19 mouse cellular contexts compared by ENCODE assay signal in the genomic region with DNA sequence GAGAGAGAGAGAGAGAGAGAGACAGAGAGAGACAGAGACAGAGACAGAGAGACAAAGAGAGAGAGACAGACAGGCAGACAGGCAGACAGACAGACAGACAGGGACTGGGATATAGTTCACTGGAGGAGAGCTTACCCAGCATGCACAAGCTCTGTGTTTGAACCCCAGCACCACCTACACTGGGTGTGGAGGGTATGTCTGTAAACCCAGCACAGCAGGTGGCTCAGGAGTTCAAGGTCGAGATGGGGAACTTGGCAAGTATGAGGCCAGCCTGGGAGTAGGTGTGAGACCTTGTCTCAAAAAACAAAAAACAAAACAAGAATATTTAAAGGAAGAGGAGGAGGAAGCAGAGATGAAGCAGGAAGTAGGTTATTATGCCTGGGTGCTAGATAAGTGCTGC. TPM values are rescaled to one million over a fixed set of nuclear protein-coding genes. Genes with fewer than 3 reads are reported as not detected.
DNase-seq lines count a peak whose midpoint lies in the region; ATAC-seq and TF ChIP-seq lines count a peak whose summit lies in the region.
"Had no signal": no experiment of that assay in that cellular context is flagged by ENCODE, and none has a peak within 500 bp of the region (broad histone marks: within the 10 kb centered on the region; RNA-seq: fewer than 3 reads in every experiment).

No protein-coding gene starts in this region.

- H3K9ac ChIP-seq in hindbrain, postnatal 0 days (replicated peaks; ENCODE audit: low read length), result no peak overlapping the region
- no peak overlapping the region for H3K9ac ChIP-seq in CH12.LX (ENCODE audit: insufficient read depth, low read depth)
- H3K9ac ChIP-seq in intestine, embryonic 15.5 days, result no peak overlapping the region
- H3K9ac ChIP-seq: embryonic facial prominence, embryonic 15.5 days; neural tube, embryonic 12.5 days had no signal

- TF ChIP-seq CTCF in cerebellum, adult 2 months (IDR thresholded peaks at IDR 0.05; ENCODE audit: borderline replicate concordance, insufficient read depth, low read depth, low read length), result no peak
- no peak for TF ChIP-seq CTCF in hindbrain, postnatal 0 days (IDR thresholded peaks at IDR 0.05; ENCODE audit: low read depth)
- TF ChIP-seq CTCF in CH12.LX (conservative IDR thresholded peaks at IDR 0.05 in 1 of 2, IDR thresholded peaks at IDR 0.05 in 1 of 2; ENCODE audit: low read depth in 2 of 2, low read length in 2 of 2), result no peak

- peaks cover 58% of the 10 kb centered on the region for H3K4me1 ChIP-seq in cerebellum, adult 2 months (ENCODE audit: control insufficient read depth, insufficient read depth, low read length)
- H3K4me1 ChIP-seq in hindbrain, postnatal 0 days (ENCODE audit: insufficient read depth, low read length), result peaks cover 23% of the 10 kb centered on the region; the same call in 1 of the 2 replicates
- peaks cover 48% of the 10 kb centered on the region for H3K4me1 ChIP-seq in hindbrain, embryonic 10.5 days (replicated peaks)
- H3K4me1 ChIP-seq in CH12.LX (ENCODE audit: control insufficient read depth in 1 of 2, insufficient read depth in 2 of 2), result peaks cover 34 to 85% of the 10 kb centered on the region in 2 experiments
- H3K4me1 ChIP-seq in intestine, embryonic 15.5 days (replicated peaks), result peaks cover 45% of the 10 kb centered on the region

- H3K36me3 ChIP-seq in hindbrain, postnatal 0 days (ENCODE audit: insufficient read depth, low read length), result no peaks in the 10 kb centered on the region
- H3K36me3 ChIP-seq in hindbrain, embryonic 10.5 days, result no peaks in the 10 kb centered on the region
- H3K36me3 ChIP-seq in CH12.LX (replicated peaks in 1 of 2; ENCODE audit: control insufficient read depth in 1 of 2, insufficient read depth in 1 of 2, low read length in 1 of 2), result no peaks in the 10 kb centered on the region
- no peaks in the 10 kb centered on the region for H3K36me3 ChIP-seq in intestine, embryonic 15.5 days
- H3K36me3 ChIP-seq: embryonic facial prominence, embryonic 15.5 days; G1E; neural tube, embryonic 12.5 days had no signal

- no peaks in the 10 kb centered on the region for H3K79me2 ChIP-seq in CH12.LX (replicated peaks; ENCODE audit: control insufficient read depth, extremely low read depth, insufficient read depth, poor library complexity, severe bottlenecking)

- dilution Hi-C loops in CH12.LX (cut with MboI; ENCODE audit: extremely low pct_ligation_motif_present, extremely low pct_unique_long_range_greater_than_20kb, low sequenced_read_pairs), result no loop called here

- no peaks in the 10 kb centered on the region for H3K9me3 ChIP-seq in hindbrain, postnatal 0 days (ENCODE audit: low read length)
- no peaks in the 10 kb centered on the region for H3K9me3 ChIP-seq in hindbrain, embryonic 10.5 days
- H3K9me3 ChIP-seq in CH12.LX (replicated peaks; ENCODE audit: low read length), result no peaks in the 10 kb centered on the region
- no peaks in the 10 kb centered on the region for H3K9me3 ChIP-seq in intestine, embryonic 15.5 days
- H3K9me3 ChIP-seq: embryonic facial prominence, embryonic 15.5 days; neural tube, embryonic 12.5 days had no signal

- 33% methylated on average over 1 of the region's 1 CpGs for WGBS in cerebellum, adult 2 months
- WGBS in hindbrain, postnatal 0 days, result 59% methylated on average over 1 of the region's 1 CpGs
- WGBS in hindbrain, embryonic 10.5 days, result 47% methylated on average over 1 of the region's 1 CpGs
- WGBS in intestine, embryonic 15.5 days, result 56% methylated on average over 1 of the region's 1 CpGs

- no peak for DNase-seq in cerebellum, adult 2 months
- no peak for DNase-seq in cerebellum, postnatal 4 days (ENCODE audit: low spot score in 2 of 2)
- DNase-seq in hindbrain, postnatal 0 days (ENCODE audit: low spot score), result no peak
- no peak for DNase-seq in hindbrain, embryonic 10.5 days (ENCODE audit: low spot score)
- peak; percentile 51 for DNase-seq in CH12.LX (ENCODE audit: extremely low read depth)
- no peak for DNase-seq in retina, postnatal 1 day
- DNase-seq in right cerebral cortex, postnatal 36 days (ENCODE audit: low spot score in 2 of 2), result no peak
- DNase-seq: gastrocnemius, postnatal 25 days; kidney, adult 8-10 months; left cerebral cortex, postnatal 4 days; lung, postnatal 14 days; spleen, adult 18-20 months; thymus, postnatal 14 days had no signal

- no peak for TF ChIP-seq POLR2A in cerebellum, adult 2 months (IDR thresholded peaks at IDR 0.05; ENCODE audit: borderline replicate concordance, insufficient read depth, low read length)
- no peak for TF ChIP-seq POLR2A in CH12.LX (IDR thresholded peaks at IDR 0.05; ENCODE audit: low read depth, low read length)

- peak overlapping the region; percentile 46; the same call in 1 of the 2 replicates for H3K27ac ChIP-seq in cerebellum, adult 2 months (ENCODE audit: insufficient read depth, low read length)
- peak overlapping the region; percentile 38; the same call in 1 of the 2 replicates for H3K27ac ChIP-seq in hindbrain, postnatal 0 days
- H3K27ac ChIP-seq in hindbrain, embryonic 10.5 days, result no peak overlapping the region
- no peak overlapping the region for H3K27ac ChIP-seq in CH12.LX (ENCODE audit: insufficient read depth, low read depth)
- 0 out of 2 replicates have a peak overlapping the region, but pooled peaks have one; percentile 68 for H3K27ac ChIP-seq in intestine, embryonic 15.5 days
- H3K27ac ChIP-seq: neural tube, embryonic 12.5 days had no signal

- in situ Hi-C loops in CH12.LX (cut with MboI; ENCODE audit: low pct_ligation_motif_present, low pct_unique_long_range_greater_than_20kb, low sequenced_read_pairs), result loop anchor here (5.0 to 25.0 kb wide), 3 partner anchors 60 to 665 kb away; a partner anchor contains a TSS

- no peaks in the 10 kb centered on the region for H3K27me3 ChIP-seq in cerebellum, adult 2 months (ENCODE audit: control insufficient read depth, insufficient read depth, low read length)
- H3K27me3 ChIP-seq in hindbrain, postnatal 0 days (ENCODE audit: insufficient read depth, low read length), result no peaks in the 10 kb centered on the region
- peaks cover 56% of the 10 kb centered on the region for H3K27me3 ChIP-seq in hindbrain, embryonic 10.5 days (ENCODE audit: insufficient read depth, poor library complexity, severe bottlenecking)
- H3K27me3 ChIP-seq in CH12.LX (replicated peaks), result peaks cover 6% of the 10 kb centered on the region
- no peaks in the 10 kb centered on the region for H3K27me3 ChIP-seq in intestine, embryonic 15.5 days (replicated peaks)
- H3K27me3 ChIP-seq: embryonic facial prominence, embryonic 15.5 days had no signal

- TF ChIP-seq RAD21 in CH12.LX (IDR thresholded peaks at IDR 0.05; ENCODE audit: low read depth, low read length), result no peak

- no peak overlapping the region for H3K4me2 ChIP-seq in hindbrain, postnatal 0 days (ENCODE audit: low read depth, low read length)
- peak overlapping the region; percentile 17; the same call in 1 of the 2 replicates for H3K4me2 ChIP-seq in CH12.LX (ENCODE audit: insufficient read depth, low read depth, poor library complexity, severe bottlenecking)
- no peak overlapping the region for H3K4me2 ChIP-seq in intestine, embryonic 15.5 days (replicated peaks)
- H3K4me2 ChIP-seq: neural tube, embryonic 12.5 days had no signal

- no peak overlapping the region for H3K4me3 ChIP-seq in cerebellum, adult 2 months (replicated peaks; ENCODE audit: insufficient read depth, low read depth, low read length)
- no peak overlapping the region for H3K4me3 ChIP-seq in hindbrain, postnatal 0 days (ENCODE audit: low read length)
- no peak overlapping the region for H3K4me3 ChIP-seq in hindbrain, embryonic 10.5 days
- no peak overlapping the region for H3K4me3 ChIP-seq in CH12.LX (replicated peaks in 1 of 3; ENCODE audit: low read depth in 2 of 3, low read length in 2 of 3, poor library complexity in 1 of 3)
- no peak overlapping the region for H3K4me3 ChIP-seq in intestine, embryonic 15.5 days (replicated peaks)
- H3K4me3 ChIP-seq: embryonic facial prominence, embryonic 15.5 days; neural tube, embryonic 12.5 days had no signal

- no peak for TF ChIP-seq EP300 in CH12.LX (IDR thresholded peaks at IDR 0.05; ENCODE audit: low read length)

- no peak for ATAC-seq in hindbrain, postnatal 0 days
- ATAC-seq in intestine, embryonic 15.5 days, result no peak
- ATAC-seq: forebrain, embryonic 14.5 days; midbrain, embryonic 16.5 days had no signal

TF ChIP-seq in CH12.LX, 34 proteins besides CTCF, POLR2A, EP300 and RAD21:
- TF ChIP-seq SIN3A (IDR thresholded peaks at IDR 0.05; ENCODE audit: low read length) (no peak), ZKSCAN1 (IDR thresholded peaks at IDR 0.05; ENCODE audit: borderline replicate concordance, low read depth, low read length) (no peak), USF2 (conservative IDR thresholded peaks at IDR 0.05; ENCODE audit: low read depth, low read length) (no peak), E2F4 (IDR thresholded peaks at IDR 0.05; ENCODE audit: insufficient replicate concordance, low read depth, low read length) (no peak), CHD1 (IDR thresholded peaks at IDR 0.05; ENCODE audit: low read depth, low read length) (no peak), MAFK (IDR thresholded peaks at IDR 0.05; ENCODE audit: insufficient replicate concordance, low read length) (no peak), TBP (conservative IDR thresholded peaks at IDR 0.05; ENCODE audit: low read depth, low read length) (no peak), NRF1 (IDR thresholded peaks at IDR 0.05; ENCODE audit: low read depth, low read length) (no peak)

RNA-seq across cellular contexts. Expression of a gene that starts 7.2 kb away (rescaled TPM):
- 26.2 and 26.3 TPM in 2 replicates for polyA plus RNA-seq in cerebellum, adult 2 months (2012; rRNA removed)
- total RNA-seq in hindbrain, postnatal 0 days (2014; rRNA removed), result 7.5 and 7.6 TPM in 2 replicates
- polyA plus RNA-seq in hindbrain, postnatal 0 days (2015; fragmentation: Nextera tagmentation; extraction: Ambion mirVana), result 7.8 and 8.6 TPM in 2 replicates
- polyA plus RNA-seq in hindbrain, embryonic 10.5 days (2016; fragmentation: Nextera tagmentation; extraction: Ambion mirVana), result 9.2 and 12.1 TPM in 2 replicates
- total RNA-seq in CH12.LX (2012; rRNA removed) (1.1 and 1.4 TPM in 2 replicates), CH12.LX (2014; rRNA removed) (6.6 and 8.0 TPM in 2 replicates)
- polyA plus RNA-seq in CH12.LX (2012; ENCODE audit: insufficient read length, low read depth), result 8.0 and 8.5 TPM in 2 replicates
- polyA plus RNA-seq in intestine, embryonic 15.5 days (2015; fragmentation: Nextera tagmentation; extraction: Ambion mirVana), result 103 and 109 TPM in 2 replicates
- polyA plus RNA-seq: G1E had no signal

Comparison
In these comparisons a context has a peak if more than half of its experiments do, and no peak if none do; other contexts are left out.
1. H3K27ac ChIP-seq: peak in cerebellum, adult 2 months (single experiment), hindbrain, postnatal 0 days (single experiment) and intestine, embryonic 15.5 days (single experiment); none in hindbrain, embryonic 10.5 days (single experiment) and CH12.LX (single experiment).